In genomic region chr11:115475758-115476237, GRCm38 (mm10) we compare ENCODE assay signal across 8 mouse cellular contexts. TPM values are rescaled to one million over a fixed set of nuclear protein-coding genes. Genes with fewer than 3 reads are reported as not detected.
DNase-seq lines count a peak whose midpoint lies in the region; ATAC-seq and TF ChIP-seq lines count a peak whose summit lies in the region.

No protein-coding gene starts in this region.

- POLR2A ChIA-PET in Patski (lab: Charles Lee): interaction anchor here (1.3 kb wide), 1 partner anchor 62 kb away, joined by 4 read pairs; no protein-coding TSS in a partner anchor

- H3K9ac ChIP-seq in hindbrain, embryonic 14.5 days: peak overlapping the region; percentile 82
- peak overlapping the region; percentile 82 for H3K9ac ChIP-seq in midbrain, embryonic 12.5 days (replicated peaks)

- no peaks in the 10 kb centered on the region for H3K27me3 ChIP-seq in kidney, adult 2 months (replicated peaks; ENCODE audit: control insufficient read depth, insufficient read depth, low read length)
- H3K27me3 ChIP-seq in Patski: no peaks in the 10 kb centered on the region
- H3K27me3 ChIP-seq in hindbrain, embryonic 14.5 days (ENCODE audit: control insufficient read depth, insufficient read depth, low read length): no peaks in the 10 kb centered on the region
- H3K27me3 ChIP-seq in midbrain, embryonic 12.5 days: no peaks in the 10 kb centered on the region

- H3K4me1 ChIP-seq in kidney, adult 2 months (ENCODE audit: control insufficient read depth, insufficient read depth, low read length): peaks cover 28% of the 10 kb centered on the region
- H3K4me1 ChIP-seq in hindbrain, embryonic 14.5 days (replicated peaks; ENCODE audit: control insufficient read depth, insufficient read depth, low read length): peaks cover 28% of the 10 kb centered on the region
- peaks cover 27% of the 10 kb centered on the region for H3K4me1 ChIP-seq in midbrain, embryonic 12.5 days

- CTCF ChIA-PET in Patski (lab: Charles Lee): interaction anchor here (1.7 to 2.3 kb wide), 2 partner anchors 49 to 63 kb away, joined by 6 to 14 read pairs; no protein-coding TSS in a partner anchor

- H3K27ac ChIP-seq in kidney, adult 2 months (ENCODE audit: insufficient read depth, low read depth, low read length): no peak overlapping the region
- H3K27ac ChIP-seq in hindbrain, embryonic 14.5 days: peak overlapping the region; percentile 89
- H3K27ac ChIP-seq in midbrain, embryonic 12.5 days (replicated peaks): peak overlapping the region; percentile 35; the same call in 1 of the 2 replicates

- no peaks in the 10 kb centered on the region for H3K36me3 ChIP-seq in kidney, adult 2 months (ENCODE audit: control insufficient read depth, insufficient read depth, low read length)
- peaks cover 4% of the 10 kb centered on the region; the same call in 1 of the 2 replicates for H3K36me3 ChIP-seq in hindbrain, embryonic 14.5 days (replicated peaks; ENCODE audit: control insufficient read depth, insufficient read depth)
- no peaks in the 10 kb centered on the region; the same call in 1 of the 2 replicates for H3K36me3 ChIP-seq in midbrain, embryonic 12.5 days

- in situ Hi-C loops in Patski (cut with MboI; ENCODE audit: low pct_unique_long_range_greater_than_20kb): no loop called here

- H3K4me3 ChIP-seq in kidney, adult 2 months (ENCODE audit: insufficient read depth, low read depth, low read length): peak overlapping the region; percentile 85
- peak overlapping the region; percentile 88 for H3K4me3 ChIP-seq in hindbrain, embryonic 14.5 days (replicated peaks; ENCODE audit: low read length)
- peak overlapping the region; percentile 85 for H3K4me3 ChIP-seq in midbrain, embryonic 12.5 days

- TF ChIP-seq CTCF in kidney, adult 2 months (conservative IDR thresholded peaks at IDR 0.05; ENCODE audit: insufficient read depth, insufficient read length, low read depth, low read length): no peak
- TF ChIP-seq CTCF in Patski (IDR thresholded peaks at IDR 0.05): no peak

- peak overlapping the region; percentile 97 for H3K4me2 ChIP-seq in hindbrain, embryonic 14.5 days (replicated peaks)
- H3K4me2 ChIP-seq in midbrain, embryonic 12.5 days (replicated peaks): peak overlapping the region; percentile 99

- no peak for TF ChIP-seq POLR2A in kidney, adult 2 months (IDR thresholded peaks at IDR 0.05; ENCODE audit: low read depth, low read length)

- ATAC-seq in Patski: peak; percentile 29
- 0 out of 2 replicates have a peak, but pooled peaks have one; percentile 6 for ATAC-seq in hindbrain, embryonic 14.5 days (ENCODE audit: low FRiP score)
- peak; percentile 16; the same call in 1 of the 2 replicates for ATAC-seq in midbrain, embryonic 12.5 days (ENCODE audit: low FRiP score, low read depth)

- no peak for DNase-seq in kidney, adult 2 months
- DNase-seq in kidney, adult 11 months: no peak
- DNase-seq in Patski (ENCODE audit: low read depth, low spot score): no peak
- DNase-seq in hindbrain, embryonic 14.5 days (ENCODE audit: low spot score): no peak
- no peak for DNase-seq in cerebellum, postnatal 14 days
- no peak for DNase-seq in thymus, postnatal 10 days (ENCODE audit: low spot score in 2 of 2)
- no peak for DNase-seq in cerebellum, adult 8-10 months

- no peaks in the 10 kb centered on the region for H3K9me3 ChIP-seq in hindbrain, embryonic 14.5 days (ENCODE audit: control insufficient read depth, low read length)
- H3K9me3 ChIP-seq in midbrain, embryonic 12.5 days: no peaks in the 10 kb centered on the region

- 4% methylated on average over 28 of the region's 28 CpGs for WGBS in kidney, adult 2 months
- WGBS in hindbrain, embryonic 14.5 days: 2% methylated on average over 28 of the region's 28 CpGs
- WGBS in midbrain, embryonic 12.5 days: 6% methylated on average over 28 of the region's 28 CpGs

RNA-seq across cellular contexts. Expression of gene Armc7, which starts 0.3 kb away (rescaled TPM):
- polyA plus RNA-seq in kidney, adult 2 months (2012; rRNA removed): 6.8 and 7.3 TPM in 2 replicates
- 13.3 TPM for polyA plus RNA-seq in Patski (2021)
- polyA plus RNA-seq in hindbrain, embryonic 14.5 days (2014; fragmentation: Nextera tagmentation; extraction: Ambion mirVana): 14.2 and 14.8 TPM in 2 replicates
- 10.3 and 13.1 TPM in 2 replicates for polyA plus RNA-seq in midbrain, embryonic 12.5 days (2016; fragmentation: Nextera tagmentation; extraction: Ambion mirVana)

RNA-seq across cellular contexts. Expression of gene Slc16a5, which starts 13.5 kb away (rescaled TPM):
- polyA plus RNA-seq in kidney, adult 2 months (2012; rRNA removed): 31.1 and 42.8 TPM in 2 replicates
- polyA plus RNA-seq in Patski (2021): 0.15 TPM
- polyA plus RNA-seq in hindbrain, embryonic 14.5 days (2014; fragmentation: Nextera tagmentation; extraction: Ambion mirVana): 0.18 TPM in 1 of 2 replicates, not detected in the other
- 0.20 and 0.30 TPM in 2 replicates for polyA plus RNA-seq in midbrain, embryonic 12.5 days (2016; fragmentation: Nextera tagmentation; extraction: Ambion mirVana)

RNA-seq across cellular contexts. Expression of gene Nt5c, which starts 15.9 kb away (rescaled TPM):
- polyA plus RNA-seq in kidney, adult 2 months (2012; rRNA removed): 47.6 and 50.5 TPM in 2 replicates
- polyA plus RNA-seq in Patski (2021): 128 TPM
- 85.3 and 98.0 TPM in 2 replicates for polyA plus RNA-seq in hindbrain, embryonic 14.5 days (2014; fragmentation: Nextera tagmentation; extraction: Ambion mirVana)
- 81.6 and 83.8 TPM in 2 replicates for polyA plus RNA-seq in midbrain, embryonic 12.5 days (2016; fragmentation: Nextera tagmentation; extraction: Ambion mirVana)

RNA-seq across cellular contexts. Expression of gene Trim80, which starts 35.5 kb away (rescaled TPM):
- polyA plus RNA-seq in kidney, adult 2 months (2012; rRNA removed): 0.28 and 0.37 TPM in 2 replicates
- not detected for polyA plus RNA-seq in Patski (2021)
- polyA plus RNA-seq in hindbrain, embryonic 14.5 days (2014; fragmentation: Nextera tagmentation; extraction: Ambion mirVana): not detected in 2 replicates
- polyA plus RNA-seq in midbrain, embryonic 12.5 days (2016; fragmentation: Nextera tagmentation; extraction: Ambion mirVana): not detected in 2 replicates

RNA-seq across cellular contexts. Expression of gene Jpt1, which starts 38.4 kb away (rescaled TPM):
- 62.9 and 64.9 TPM in 2 replicates for polyA plus RNA-seq in kidney, adult 2 months (2012; rRNA removed)
- polyA plus RNA-seq in Patski (2021): 179 TPM
- 1,350 and 1,384 TPM in 2 replicates for polyA plus RNA-seq in hindbrain, embryonic 14.5 days (2014; fragmentation: Nextera tagmentation; extraction: Ambion mirVana)
- polyA plus RNA-seq in midbrain, embryonic 12.5 days (2016; fragmentation: Nextera tagmentation; extraction: Ambion mirVana): 1,008 and 1,026 TPM in 2 replicates

Comparison
In these comparisons a context has a peak if more than half of its experiments do, and no peak if none do; other contexts are left out.
1. RNA of gene Slc16a5, which starts 13.5 kb away (polyA plus RNA-seq): 31.1 to 42.8 TPM in kidney, adult 2 months; 0.20 to 0.30 TPM in midbrain, embryonic 12.5 days, 0.15 TPM in Patski (single experiment) and 0.18 TPM in hindbrain, embryonic 14.5 days; every median in the first group is over 10 times any median in the second.
2. Peak in every context shown above with its lines, with median percentiles within 50 percentile points of each other: H3K4me3 ChIP-seq and ATAC-seq.